Mouse (Mus musculus) hindbrain, embryonic 16.5 days (tissue): ENCODE results near the gene Pigo. TPM values are rescaled to one million over a fixed set of nuclear protein-coding genes. Genes with fewer than 3 reads are reported as not detected.
"Not testable (repeated sequence)": the region's sequence is repeated elsewhere in the genome, so short reads cannot be mapped to it uniquely, and the experiment has no call there.

Source experiments
- ATAC-seq: fragments of 200-750 bp; cut with Nextera tagmentation; 2 replicates; pipeline ENCODE4 v1.8.0; 2017; ENCODE audit warnings: moderate TSS enrichment, moderate library complexity
- H3K27ac ChIP-seq: fragments of 300-500 bp; sonication (generic); 2 replicates; pipeline ENCODE4 v1.5.1; 2014; ENCODE audit warnings: low read depth, mild to moderate bottlenecking, control low read depth, low read length, moderate library complexity
- H3K27me3 ChIP-seq: fragments of 300-500 bp; sonication (generic); replicated peaks from 2 replicates; pipeline ENCODE4 v1.6.1; 2014; ENCODE audit warnings: low read length; ENCODE audit not compliant: control insufficient read depth, insufficient read depth
- H3K36me3 ChIP-seq: fragments of 300-500 bp; sonication (generic); 2 replicates; pipeline ENCODE4 v1.6.1; 2014; ENCODE audit warnings: mild to moderate bottlenecking, low read length, moderate library complexity, mixed read lengths; ENCODE audit not compliant: control insufficient read depth, insufficient read depth
- H3K4me1 ChIP-seq: fragments of 300-500 bp; sonication (generic); 2 replicates; pipeline ENCODE4 v1.6.1; 2014; ENCODE audit warnings: low read depth, low read length; ENCODE audit not compliant: control insufficient read depth, insufficient read depth
- H3K4me2 ChIP-seq: fragments of 300-500 bp; sonication (generic); 2 replicates; pipeline ENCODE4 v1.6.1; 2014; ENCODE audit warnings: mild to moderate bottlenecking, low read length, control low read depth, moderate library complexity
- H3K4me3 ChIP-seq: fragments of 300-500 bp; sonication (generic); 2 replicates; pipeline ENCODE4 v1.5.1; 2014; ENCODE audit warnings: mild to moderate bottlenecking, low read length, control low read depth, moderate library complexity
- H3K9ac ChIP-seq: fragments of 300-500 bp; sonication (generic); 2 replicates; pipeline ENCODE4 v1.6.1; 2014; ENCODE audit warnings: low read depth, mild to moderate bottlenecking, control low read depth, low read length, moderate library complexity
- H3K9me3 ChIP-seq: fragments of 300-500 bp; sonication (generic); 2 replicates; pipeline ENCODE4 v1.6.1; 2014; ENCODE audit warnings: mild to moderate bottlenecking, low read length, moderate library complexity; ENCODE audit not compliant: control insufficient read depth
- WGBS: fragments of 180-500 bp; shearing (Covaris S2); extraction: QIAGEN DNeasy Blood & Tissue Kit; methylation state at CpG from one replicate; pipeline ENCODE4 v1.1.7; 2014; 5-methylcytosine and 5-hydroxymethylcytosine counted together
- polyA plus RNA-seq: library from polyadenylated mRNA; unstranded; fragments of >200 nt; fragmentation: Nextera tagmentation; extraction: Ambion mirVana; gene quantifications from 2 replicates; pipeline ENCODE4 v1.2.1, GENCODE M21; 2015

The Pigo gene
- polyA plus RNA-seq, 1 experiment from 2014 or later, result 28.5 TPM

- H3K9me3 ChIP-seq, result no peaks in the 10 kb centered on the region
- H3K4me2 ChIP-seq, result no peak overlapping the region
- no peak overlapping the region for H3K4me3 ChIP-seq
- no peaks in the 10 kb centered on the region for H3K27me3 ChIP-seq
- H3K27ac ChIP-seq, result no peak overlapping the region
- H3K4me1 ChIP-seq, result no peaks in the 10 kb centered on the region
- no peak for ATAC-seq
- 94% methylated on average over 4 of the region's 4 CpGs for WGBS
- no peak overlapping the region for H3K9ac ChIP-seq
- H3K36me3 ChIP-seq, result peaks cover 35% of the 10 kb centered on the region
These were observed 7.5 kb downstream of the Pigo start for GRCm38 (mm10) chr4:43018156-43018555.

GRCm38 (mm10) chr4:43012091-43012490 lies 13.5 kb downstream of the Pigo start:
- Histone ChIP-seq H3K4me3 (no peak overlapping the region), H3K4me1 (peaks cover 8% of the 10 kb centered on the region), H3K4me2 (no peak overlapping the region), H3K27ac (no peak overlapping the region), H3K27me3 (no peaks in the 10 kb centered on the region), H3K9ac (no peak overlapping the region), H3K36me3 (no peaks in the 10 kb centered on the region), H3K9me3 (no peaks in the 10 kb centered on the region)
- 97% methylated on average over 1 of the region's 1 CpGs for WGBS
- no peak for ATAC-seq

GRCm38 (mm10) chr4:43010161-43011038 lies 15.2 kb downstream of the Pigo start, which contains the start of gene Fancg:
Fancg (minus strand) TSS chr4:43010506.
- Histone ChIP-seq H3K9me3 (no peaks in the 10 kb centered on the region), H3K4me2 (peak within 1 kb of the TSS; percentile 93), H3K27me3 (no peaks in the 10 kb centered on the region), H3K36me3 (no peaks in the 10 kb centered on the region), H3K4me3 (peak within 1 kb of the TSS; percentile 66), H3K4me1 (peaks cover 8% of the 10 kb centered on the region), H3K9ac (peak within 1 kb of the TSS; percentile 75), H3K27ac (0 out of 2 replicates have a peak within 1 kb of the TSS, but pooled peaks have one; percentile 37)
- ATAC-seq, result peak; percentile 94
- under 1% methylated on average over 36 of the region's 37 CpGs for WGBS

- 60% methylated on average over 2 of the region's 2 CpGs for WGBS
- H3K36me3 ChIP-seq, result no peaks in the 10 kb centered on the region
- no peak overlapping the region for H3K4me2 ChIP-seq
These were observed 19.9 kb downstream of the Pigo start for GRCm38 (mm10) chr4:43005765-43006164.

GRCm38 (mm10) chr4:43004951-43005350 lies 20.7 kb downstream of the Pigo start:
- H3K36me3 ChIP-seq, result no peaks in the 10 kb centered on the region
- WGBS, result 89% methylated on average over 3 of the region's 3 CpGs
- H3K27ac ChIP-seq, result no peak overlapping the region
- H3K4me3 ChIP-seq, result no peak overlapping the region
- H3K27me3 ChIP-seq, result no peaks in the 10 kb centered on the region
- no peak for ATAC-seq
- no peak overlapping the region for H3K4me2 ChIP-seq
- no peaks in the 10 kb centered on the region for H3K9me3 ChIP-seq
- H3K9ac ChIP-seq, result no peak overlapping the region
- H3K4me1 ChIP-seq, result peaks cover 8% of the 10 kb centered on the region

More at GRCm38 (mm10) chr4:43005765-43006164, 19.9 kb downstream of the Pigo start:
- no peak overlapping the region for H3K9ac ChIP-seq
- peaks cover 8% of the 10 kb centered on the region for H3K4me1 ChIP-seq
- H3K9me3 ChIP-seq, result no peaks in the 10 kb centered on the region
- H3K27me3 ChIP-seq, result no peaks in the 10 kb centered on the region
- ATAC-seq, result no peak
- no peak overlapping the region for H3K4me3 ChIP-seq
- H3K27ac ChIP-seq, result no peak overlapping the region

- Histone ChIP-seq H3K9ac (no peak overlapping the region), H3K4me1 (peaks cover 12% of the 10 kb centered on the region), H3K36me3 (no peaks in the 10 kb centered on the region), H3K9me3 (no peaks in the 10 kb centered on the region), H3K27ac (no peak overlapping the region), H3K4me3 (no peak overlapping the region), H3K27me3 (no peaks in the 10 kb centered on the region), H3K4me2 (no peak overlapping the region)
- ATAC-seq, result no peak
- 76% methylated on average over 12 of the region's 12 CpGs for WGBS
These were observed 22.7 kb downstream of the Pigo start for GRCm38 (mm10) chr4:43002756-43003439.

GRCm38 (mm10) chr4:43001272-43001671 lies 24.3 kb downstream of the Pigo start:
- ATAC-seq, result no peak
- H3K9me3 ChIP-seq, result no peaks in the 10 kb centered on the region
- peaks cover 20% of the 10 kb centered on the region for H3K4me1 ChIP-seq
- no peak overlapping the region for H3K9ac ChIP-seq
- H3K4me3 ChIP-seq, result no peak overlapping the region
- H3K27me3 ChIP-seq, result no peaks in the 10 kb centered on the region
- no peak overlapping the region for H3K4me2 ChIP-seq
- H3K36me3 ChIP-seq, result no peaks in the 10 kb centered on the region
- H3K27ac ChIP-seq, result peak overlapping the region; percentile 58
- 80% methylated on average over 2 of the region's 2 CpGs for WGBS

GRCm38 (mm10) chr4:43000141-43000986 lies 25.3 kb downstream of the Pigo start, which contains the start of gene Vcp:
Vcp (minus strand) TSS chr4:43000507.
- H3K4me1 ChIP-seq, result peaks cover 20% of the 10 kb centered on the region
- H3K4me3 ChIP-seq, result peak within 1 kb of the TSS; percentile 86
- peak; percentile 99 for ATAC-seq
- under 1% methylated on average over 46 of the region's 56 CpGs for WGBS
- peak within 1 kb of the TSS; percentile 82 for H3K4me2 ChIP-seq
- H3K9me3 ChIP-seq, H3K27me3 ChIP-seq, H3K36me3 ChIP-seq: not testable (repeated sequence)
- peak within 1 kb of the TSS; percentile 94 for H3K9ac ChIP-seq
- peak within 1 kb of the TSS; percentile 98 for H3K27ac ChIP-seq
